Mouse (Mus musculus): ENCODE results near the gene Chst2. TPM values are rescaled to one million over a fixed set of nuclear protein-coding genes. Genes with fewer than 3 reads are reported as not detected.

Chst2 gene
- polyA plus RNA-seq, 1 experiment from 2014 or later = 7.1 TPM

DNA sequence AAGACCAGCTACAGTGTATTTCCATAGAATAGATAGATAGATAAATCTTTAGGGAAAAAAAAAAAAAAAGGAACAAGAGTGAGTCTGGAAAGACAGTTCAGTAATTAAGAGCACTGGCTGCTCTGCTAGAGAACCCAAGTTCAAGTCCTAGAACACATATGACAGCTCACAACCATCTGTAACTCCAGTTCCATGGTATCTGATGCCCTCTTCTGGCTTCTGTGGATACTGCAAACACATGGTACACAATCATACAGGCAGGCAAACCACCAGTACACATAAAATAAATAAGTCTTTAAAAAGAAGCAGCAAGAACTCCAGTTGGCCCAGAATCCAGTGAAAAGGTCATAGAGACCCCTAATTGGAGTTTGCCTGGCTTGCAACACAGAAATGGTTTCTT lies 7.4 kb upstream of the Chst2 start:
- Histone ChIP-seq H3K36me3 (ENCODE audit: control insufficient read depth, insufficient read depth, low read length) (no peaks in the 10 kb centered on the region), H3K27me3 (replicated peaks; ENCODE audit: control insufficient read depth, insufficient read depth, low read length) (peaks cover 5% of the 10 kb centered on the region; the same call in 1 of the 2 replicates), H3K4me2 (ENCODE audit: low read length) (no peak overlapping the region), H3K4me1 (replicated peaks; ENCODE audit: control insufficient read depth, insufficient read depth, low read length) (no peaks in the 10 kb centered on the region), H3K9ac (ENCODE audit: low read length) (no peak overlapping the region), H3K4me3 (ENCODE audit: low read depth, low read length) (no peak overlapping the region), H3K9me3 (ENCODE audit: control insufficient read depth, low read length) (peaks cover 3% of the 10 kb centered on the region; the same call in 1 of the 2 replicates), H3K27ac (ENCODE audit: low read depth) (no peak overlapping the region)
- no peak for DNase-seq (ENCODE audit: low spot score)
- no peak for ATAC-seq (replicated peaks; ENCODE audit: low FRiP score, low TSS enrichment, low read depth)

DNA sequence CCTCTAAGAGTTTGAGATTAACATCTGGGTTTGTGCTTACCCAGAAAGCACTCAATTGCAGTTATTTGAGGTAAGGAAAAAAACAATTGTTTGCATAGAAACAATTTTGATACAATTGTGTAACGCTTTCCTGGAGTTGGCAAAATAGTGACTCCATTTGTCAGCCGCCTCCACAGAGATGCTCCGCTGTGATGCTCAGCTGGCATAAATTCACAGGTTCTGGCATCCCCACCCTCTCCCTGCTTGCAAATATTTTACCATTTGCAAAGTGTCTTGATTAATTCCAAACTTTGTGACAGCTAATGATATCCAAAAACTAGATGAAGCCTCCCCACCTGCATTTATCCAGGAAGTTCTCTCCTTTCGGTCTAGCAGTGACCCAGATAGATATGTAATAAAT lies 5.5 kb upstream of the Chst2 start:
- Histone ChIP-seq H3K27ac (ENCODE audit: low read depth) (no peak overlapping the region), H3K9ac (ENCODE audit: low read length) (no peak overlapping the region), H3K9me3 (ENCODE audit: control insufficient read depth, low read length) (peaks cover 3% of the 10 kb centered on the region; the same call in 1 of the 2 replicates), H3K4me1 (replicated peaks; ENCODE audit: control insufficient read depth, insufficient read depth, low read length) (peaks cover 8% of the 10 kb centered on the region; the same call in 1 of the 2 replicates), H3K4me2 (ENCODE audit: low read length) (no peak overlapping the region), H3K4me3 (ENCODE audit: low read depth, low read length) (no peak overlapping the region), H3K27me3 (replicated peaks; ENCODE audit: control insufficient read depth, insufficient read depth, low read length) (peaks cover 7% of the 10 kb centered on the region; the same call in 1 of the 2 replicates), H3K36me3 (ENCODE audit: control insufficient read depth, insufficient read depth, low read length) (no peaks in the 10 kb centered on the region)
- DNase-seq (ENCODE audit: low spot score) (no peak), ATAC-seq (replicated peaks; ENCODE audit: low FRiP score, low TSS enrichment, low read depth) (no peak)
- WGBS = 60% methylated on average over 4 of the region's 4 CpGs

DNA sequence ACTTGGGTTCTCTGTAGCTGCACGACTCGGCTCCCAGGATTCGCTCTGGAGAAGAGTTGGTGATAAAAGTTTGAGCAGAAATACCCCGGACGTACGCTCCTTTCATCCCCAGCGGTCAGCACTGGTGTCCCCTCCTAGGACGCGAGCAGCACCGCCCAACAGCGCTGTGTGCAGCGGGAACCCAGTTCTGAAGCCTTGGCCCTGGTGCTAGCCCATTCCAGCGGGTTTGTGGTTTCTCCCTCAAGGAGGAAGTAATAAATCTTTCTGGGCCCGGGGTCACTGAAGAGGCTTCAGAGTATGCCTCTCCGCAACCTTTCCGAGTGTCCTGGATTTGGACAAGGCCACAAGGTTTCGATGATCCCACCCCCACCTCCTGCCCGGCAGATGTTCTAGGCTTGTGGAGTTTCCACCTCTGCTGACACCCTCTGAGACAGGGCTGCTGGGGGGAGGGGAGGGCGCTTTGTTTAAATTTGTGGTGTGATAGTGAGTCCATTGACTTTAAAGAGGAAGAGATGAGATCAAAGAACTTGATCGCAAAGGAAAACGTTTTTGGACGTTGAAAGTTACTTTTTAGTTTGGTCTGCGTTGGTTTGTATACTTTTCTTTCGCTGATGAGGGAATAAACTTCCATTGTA lies 1.2 kb upstream of the Chst2 start:
- Histone ChIP-seq H3K4me2 (ENCODE audit: low read length) (peak overlapping the region; percentile 91), H3K4me3 (ENCODE audit: low read depth, low read length) (peak overlapping the region; percentile 65), H3K36me3 (ENCODE audit: control insufficient read depth, insufficient read depth, low read length) (0 out of 2 replicates have a peak, but pooled peaks cover 3% of the 10 kb centered on the region), H3K9me3 (ENCODE audit: control insufficient read depth, low read length) (no peaks in the 10 kb centered on the region), H3K4me1 (replicated peaks; ENCODE audit: control insufficient read depth, insufficient read depth, low read length) (peaks cover 21% of the 10 kb centered on the region; the same call in 1 of the 2 replicates), H3K9ac (ENCODE audit: low read length) (peak overlapping the region; percentile 62), H3K27ac (ENCODE audit: low read depth) (peak overlapping the region; percentile 88), H3K27me3 (replicated peaks; ENCODE audit: control insufficient read depth, insufficient read depth, low read length) (peaks cover 16% of the 10 kb centered on the region; the same call in 1 of the 2 replicates)
- ATAC-seq (replicated peaks; ENCODE audit: low FRiP score, low TSS enrichment, low read depth) (peak; percentile 49), DNase-seq (ENCODE audit: low spot score) (no peak)
- WGBS = under 1% methylated on average over 24 of the region's 24 CpGs

DNA sequence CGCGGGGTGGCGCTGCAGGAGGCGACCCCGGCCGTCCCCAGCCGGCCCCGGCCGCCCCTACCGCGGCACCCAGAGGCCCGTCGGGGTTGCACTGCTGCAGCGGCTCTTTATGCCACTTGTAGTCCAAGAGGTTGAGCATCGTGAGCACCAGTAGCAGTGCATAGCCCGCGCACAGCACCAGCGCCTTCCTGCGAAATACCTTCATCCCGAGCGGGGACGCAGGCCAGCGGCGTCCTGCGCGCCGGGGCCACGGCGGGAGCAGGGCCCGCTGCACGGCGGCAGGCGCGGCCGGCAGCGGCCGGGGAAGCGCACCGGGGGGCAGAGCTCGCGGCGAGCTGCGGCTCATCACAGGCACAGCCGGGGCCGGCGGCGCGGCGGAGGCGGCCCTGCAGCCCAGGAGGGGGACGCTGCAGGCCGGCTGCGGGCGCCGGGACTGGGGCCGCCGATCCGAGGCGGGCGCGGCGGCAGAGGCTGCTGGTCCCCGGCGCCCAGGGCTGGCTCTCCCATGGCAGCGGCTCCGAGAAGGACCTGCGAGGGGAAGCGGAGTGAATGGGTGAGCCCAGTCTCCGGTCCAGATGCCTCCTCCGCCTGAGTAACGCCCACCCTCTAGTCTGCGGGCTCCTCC lies 464 bp downstream of the Chst2 start:
- Histone ChIP-seq H3K9ac (ENCODE audit: low read length) (peak overlapping the region; percentile 62), H3K4me3 (ENCODE audit: low read depth, low read length) (peak overlapping the region; percentile 65), H3K27ac (ENCODE audit: low read depth) (peak overlapping the region; percentile 88), H3K36me3 (ENCODE audit: control insufficient read depth, insufficient read depth, low read length) (0 out of 2 replicates have a peak, but pooled peaks cover 3% of the 10 kb centered on the region), H3K27me3 (replicated peaks; ENCODE audit: control insufficient read depth, insufficient read depth, low read length) (peaks cover 16% of the 10 kb centered on the region; the same call in 1 of the 2 replicates), H3K4me2 (ENCODE audit: low read length) (peak overlapping the region; percentile 91), H3K4me1 (replicated peaks; ENCODE audit: control insufficient read depth, insufficient read depth, low read length) (peaks cover 21% of the 10 kb centered on the region; the same call in 1 of the 2 replicates), H3K9me3 (ENCODE audit: control insufficient read depth, low read length) (no peaks in the 10 kb centered on the region)
- ATAC-seq (replicated peaks; ENCODE audit: low FRiP score, low TSS enrichment, low read depth) (peak; percentile 44), DNase-seq (ENCODE audit: low spot score) (no peak)
- WGBS = under 1% methylated on average over 65 of the region's 72 CpGs

DNA sequence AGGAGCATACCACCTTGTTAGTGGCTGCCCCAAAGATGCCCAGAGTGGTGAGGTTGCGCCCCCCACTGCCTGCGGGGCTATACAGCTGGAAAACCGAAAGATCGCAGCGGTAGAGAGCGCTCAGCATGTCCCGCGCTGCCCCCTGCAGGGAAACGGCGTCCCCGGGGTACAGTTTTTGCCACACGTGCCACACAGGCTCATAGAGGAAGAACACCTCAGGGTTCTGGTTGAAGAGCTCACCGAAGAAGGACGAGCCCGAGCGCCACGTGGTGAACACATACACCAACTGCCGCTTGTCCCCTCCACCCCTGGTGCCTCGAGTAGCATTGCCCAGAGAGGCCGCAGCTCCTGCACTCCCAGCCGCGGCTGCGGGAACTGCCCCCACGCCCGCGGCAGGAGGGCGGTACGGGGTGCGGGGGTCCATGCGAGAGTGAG lies 994 bp downstream of the Chst2 start:
- H3K9ac ChIP-seq (ENCODE audit: low read length) = peak overlapping the region; percentile 62
- no peaks in the 10 kb centered on the region for H3K9me3 ChIP-seq (ENCODE audit: control insufficient read depth, low read length)
- H3K36me3 ChIP-seq (ENCODE audit: control insufficient read depth, insufficient read depth, low read length) = 0 out of 2 replicates have a peak, but pooled peaks cover 3% of the 10 kb centered on the region
- DNase-seq (ENCODE audit: low spot score) = peak; percentile 83
- H3K27me3 ChIP-seq (replicated peaks; ENCODE audit: control insufficient read depth, insufficient read depth, low read length) = peaks cover 16% of the 10 kb centered on the region; the same call in 1 of the 2 replicates
- peak; percentile 17; the same call in 1 of the 2 replicates for ATAC-seq (replicated peaks; ENCODE audit: low FRiP score, low TSS enrichment, low read depth)
- no peak overlapping the region for H3K27ac ChIP-seq (ENCODE audit: low read depth)
- whole genome bisulfite sequencing = 3% methylated on average over 30 of the region's 30 CpGs
- H3K4me3 ChIP-seq (ENCODE audit: low read depth, low read length) = peak overlapping the region; percentile 65
- peak overlapping the region; percentile 91 for H3K4me2 ChIP-seq (ENCODE audit: low read length)
- H3K4me1 ChIP-seq (replicated peaks; ENCODE audit: control insufficient read depth, insufficient read depth, low read length) = peaks cover 21% of the 10 kb centered on the region; the same call in 1 of the 2 replicates

DNA sequence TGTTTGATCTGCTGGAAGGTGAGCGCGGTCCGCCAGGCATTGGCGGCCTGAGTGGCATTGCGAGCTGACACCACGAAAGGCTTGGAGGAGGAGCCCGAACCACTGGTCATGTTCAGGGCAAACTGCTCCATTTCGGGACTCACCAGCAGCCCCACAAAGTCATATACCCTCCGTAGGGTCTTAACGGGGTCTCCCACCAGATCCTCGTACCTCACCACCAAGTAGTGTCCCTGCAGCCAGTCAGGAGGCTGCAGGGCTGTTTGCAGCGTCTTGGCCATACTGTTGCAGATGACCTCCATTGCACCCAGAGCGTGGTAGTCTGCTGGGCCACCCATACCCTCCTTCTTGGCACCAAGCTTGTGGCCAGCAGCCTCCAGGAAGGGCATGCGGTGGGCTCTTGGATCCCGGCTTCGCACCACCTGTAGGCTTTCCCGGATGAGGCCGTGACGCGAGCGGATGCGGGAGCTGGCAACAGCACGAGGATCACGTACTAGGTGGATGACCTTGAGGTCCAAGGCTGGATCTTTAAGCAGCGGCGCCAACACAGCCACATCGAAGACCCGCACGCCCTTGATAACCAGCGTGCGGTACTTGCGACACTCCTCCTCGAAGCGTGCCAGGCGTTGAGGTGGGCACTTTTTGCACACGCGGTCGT lies 1.6 kb downstream of the Chst2 start:
- Histone ChIP-seq H3K27me3 (replicated peaks; ENCODE audit: control insufficient read depth, insufficient read depth, low read length) (peaks cover 16% of the 10 kb centered on the region; the same call in 1 of the 2 replicates), H3K4me1 (replicated peaks; ENCODE audit: control insufficient read depth, insufficient read depth, low read length) (peaks cover 21% of the 10 kb centered on the region; the same call in 1 of the 2 replicates), H3K9me3 (ENCODE audit: control insufficient read depth, low read length) (no peaks in the 10 kb centered on the region), H3K27ac (ENCODE audit: low read depth) (no peak overlapping the region), H3K9ac (ENCODE audit: low read length) (no peak overlapping the region; the same call in 1 of the 2 replicates), H3K4me2 (ENCODE audit: low read length) (peak overlapping the region; percentile 91), H3K4me3 (ENCODE audit: low read depth, low read length) (peak overlapping the region; percentile 65; the same call in 1 of the 2 replicates), H3K36me3 (ENCODE audit: control insufficient read depth, insufficient read depth, low read length) (0 out of 2 replicates have a peak, but pooled peaks cover 3% of the 10 kb centered on the region)
- 75% methylated on average over 38 of the region's 38 CpGs for WGBS
- no peak for ATAC-seq (replicated peaks; ENCODE audit: low FRiP score, low TSS enrichment, low read depth)
- peak; percentile 55 for DNase-seq (ENCODE audit: low spot score)

DNA sequence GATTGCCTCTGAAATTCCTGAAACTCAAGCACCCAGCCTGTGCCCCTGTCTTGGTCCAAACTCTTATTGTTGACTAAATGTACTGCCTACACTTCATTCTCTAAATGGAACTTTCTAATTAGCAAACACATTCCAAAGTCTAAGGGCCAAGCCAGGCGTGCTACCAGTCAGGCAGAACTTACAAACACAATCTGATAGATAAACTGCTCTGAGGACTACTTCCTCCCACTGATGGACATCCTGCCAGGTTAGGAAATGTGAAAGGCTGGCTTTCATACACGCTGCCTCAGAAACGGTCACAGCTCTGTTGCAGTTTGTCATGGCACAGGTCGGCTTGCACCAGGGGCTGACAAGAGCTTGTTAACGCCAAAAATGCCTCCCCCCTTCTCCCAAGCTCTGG lies 4.8 kb downstream of the Chst2 start:
- ATAC-seq (replicated peaks; ENCODE audit: low FRiP score, low TSS enrichment, low read depth) (no peak), DNase-seq (ENCODE audit: low spot score) (no peak)
- H3K9ac ChIP-seq (ENCODE audit: low read length) = no peak overlapping the region
- H3K4me3 ChIP-seq (ENCODE audit: low read depth, low read length) = no peak overlapping the region
- H3K27me3 ChIP-seq (replicated peaks; ENCODE audit: control insufficient read depth, insufficient read depth, low read length) = peaks cover 9% of the 10 kb centered on the region; the same call in 1 of the 2 replicates
- 37% methylated on average over 5 of the region's 5 CpGs for WGBS
- H3K9me3 ChIP-seq (ENCODE audit: control insufficient read depth, low read length) = no peaks in the 10 kb centered on the region
- H3K27ac ChIP-seq (ENCODE audit: low read depth) = no peak overlapping the region
- peaks cover 13% of the 10 kb centered on the region; the same call in 1 of the 2 replicates for H3K4me1 ChIP-seq (replicated peaks; ENCODE audit: control insufficient read depth, insufficient read depth, low read length)
- no peak overlapping the region for H3K4me2 ChIP-seq (ENCODE audit: low read length)
- H3K36me3 ChIP-seq (ENCODE audit: control insufficient read depth, insufficient read depth, low read length) = 0 out of 2 replicates have a peak, but pooled peaks cover 3% of the 10 kb centered on the region

DNA sequence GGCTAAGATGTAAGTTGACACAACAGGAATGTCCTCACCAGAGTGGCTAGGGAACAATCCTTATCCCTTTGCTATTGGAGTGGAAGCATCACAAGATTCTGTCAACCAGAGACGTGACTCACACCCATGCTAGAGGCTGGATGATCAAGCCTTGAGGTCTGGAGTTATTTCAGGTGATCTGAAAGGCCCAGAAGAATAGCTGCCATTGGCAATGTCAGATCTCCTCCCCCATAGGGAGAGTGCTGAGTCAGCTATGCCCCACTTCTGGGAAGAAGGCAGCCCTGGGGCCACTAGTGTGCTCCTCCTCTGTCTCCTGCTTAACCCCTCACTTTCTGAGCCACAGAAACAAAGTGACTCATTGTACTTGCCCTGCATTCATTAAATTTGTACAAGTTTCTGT lies 14.5 kb downstream of the Chst2 start:
- H3K36me3 ChIP-seq (ENCODE audit: control insufficient read depth, insufficient read depth, low read length) = no peaks in the 10 kb centered on the region
- H3K4me2 ChIP-seq (ENCODE audit: low read length) = no peak overlapping the region
- ATAC-seq (replicated peaks; ENCODE audit: low FRiP score, low TSS enrichment, low read depth) (no peak), DNase-seq (ENCODE audit: low spot score) (peak; percentile 29)
- no peaks in the 10 kb centered on the region for H3K27me3 ChIP-seq (replicated peaks; ENCODE audit: control insufficient read depth, insufficient read depth, low read length)
- no peaks in the 10 kb centered on the region for H3K9me3 ChIP-seq (ENCODE audit: control insufficient read depth, low read length)
- WGBS = 41% methylated on average over 1 of the region's 1 CpGs
- H3K9ac ChIP-seq (ENCODE audit: low read length) = no peak overlapping the region
- H3K4me3 ChIP-seq (ENCODE audit: low read depth, low read length) = no peak overlapping the region
- no peak overlapping the region for H3K27ac ChIP-seq (ENCODE audit: low read depth)
- no peaks in the 10 kb centered on the region for H3K4me1 ChIP-seq (replicated peaks; ENCODE audit: control insufficient read depth, insufficient read depth, low read length)
